Mouse (Mus musculus) left cerebral cortex, adult 18-20 months (tissue): Measurements from ENCODE around the gene Ang2. TPM values are rescaled to one million over a fixed set of nuclear protein-coding genes. Genes with fewer than 3 reads are reported as not detected.

Experiments
- DNase-seq, 2 experiments: peaks; one replicate each; pipeline ENCODE4 v3.0.0; 2021 to 2022; ENCODE audit warnings: low spot score in 2 of 2, mixed read lengths in 1 of 2
- total RNA-seq, 2 experiments: library from RNA; stranded (reverse); gene quantifications; 2 replicates each; pipeline ENCODE4 v1.2.3; 2021

The Ang2 gene
- total RNA-seq, 2 experiments from 2014 or later = not detected

DNA sequence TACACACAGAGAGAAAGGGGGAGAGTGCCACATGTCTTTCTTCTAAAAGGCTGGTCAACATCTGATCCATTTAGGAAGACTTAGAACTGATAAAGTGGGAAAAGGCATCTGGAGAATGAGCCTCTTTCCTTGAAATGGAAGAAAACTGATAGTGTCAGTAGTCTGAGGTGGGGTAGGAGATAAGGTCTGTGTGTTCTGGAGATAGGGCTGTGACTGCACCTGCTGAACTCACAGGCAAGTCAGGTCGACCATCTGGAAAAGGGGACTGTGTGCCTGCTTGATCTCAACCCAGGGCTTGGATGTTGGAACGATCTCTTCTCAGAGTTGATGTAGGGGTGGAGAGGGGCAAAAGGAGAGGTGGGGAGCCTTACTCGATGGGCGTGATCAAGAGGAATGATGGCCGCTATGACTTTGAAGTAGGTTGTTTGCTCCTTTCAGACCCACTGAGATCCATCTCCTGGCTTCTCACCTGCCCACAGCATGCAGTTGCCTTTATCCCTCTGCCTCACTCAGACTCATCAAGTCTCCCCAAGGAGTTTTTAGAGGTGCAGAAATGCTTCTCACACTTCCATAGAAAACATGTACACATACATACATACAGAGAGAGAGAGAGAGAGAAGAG, 46.6 kb downstream of the Ang2 start:
- no peak for DNase-seq

DNA sequence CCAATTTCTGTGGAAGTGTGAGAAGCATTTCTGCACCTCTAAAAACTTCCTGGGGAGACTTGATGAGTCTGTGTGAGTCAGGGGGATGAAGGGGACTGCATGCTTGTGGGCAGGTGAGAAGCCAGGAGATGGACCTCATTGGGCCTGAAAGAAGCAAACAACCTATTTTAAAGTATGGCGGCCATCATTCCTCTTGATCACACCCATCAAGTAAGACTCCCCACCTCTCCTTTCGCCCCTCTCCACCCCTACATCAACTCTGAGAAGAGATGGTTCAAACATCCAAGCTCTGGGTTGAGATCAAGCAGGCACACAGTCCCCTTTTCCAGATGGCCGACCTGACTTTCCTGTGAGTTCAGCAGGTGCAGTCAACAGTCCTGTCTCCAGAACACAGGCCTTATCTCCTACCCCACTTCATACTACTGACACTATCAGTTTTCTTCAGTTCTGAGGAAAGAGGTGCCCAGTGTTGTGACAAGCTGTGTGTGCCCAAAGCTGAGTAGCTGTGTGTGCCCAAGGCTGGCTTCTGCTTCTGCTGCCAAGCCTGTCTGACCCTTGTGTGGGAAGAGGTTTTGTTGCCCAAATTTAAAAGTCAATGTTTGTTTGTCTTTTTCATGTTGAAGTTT, 48.6 kb downstream of the Ang2 start:
- DNase-seq = no peak

GRCm38 (mm10) chr14:51149164-51149563, 49.8 kb downstream of the Ang2 start:
- no peak for DNase-seq

DNA sequence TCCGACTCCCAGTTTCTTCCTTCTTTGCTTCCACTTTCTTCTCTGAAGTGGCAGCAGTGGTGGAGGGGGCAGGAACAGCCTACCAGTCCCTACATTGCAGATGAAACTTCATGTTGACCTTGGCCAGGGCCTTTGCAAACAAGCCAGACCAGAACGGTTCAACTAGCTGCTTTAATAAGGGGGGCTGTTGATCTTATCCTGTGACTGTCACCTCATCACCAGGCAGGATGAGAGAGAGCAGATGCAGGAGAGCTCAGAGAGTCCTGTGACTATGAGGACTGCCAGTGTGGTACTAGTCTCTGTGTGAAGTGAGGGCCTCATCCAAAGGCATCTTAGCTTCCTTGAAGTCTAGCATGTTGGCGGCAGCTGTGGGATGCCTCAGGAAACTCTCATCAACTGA, 50.9 kb downstream of the Ang2 start:
- DNase-seq = no peak

GRCm38 (mm10) chr14:51146685-51147084, 52.3 kb downstream of the Ang2 start, which contains the start of gene Rnase1:
TSS of gene Rnase1 (minus strand) at chr14:51146785.
- no peak for DNase-seq

GRCm38 (mm10) chr14:51145521-51145920, 53.4 kb downstream of the Ang2 start:
- DNase-seq = no peak

Other genes with a start within 250 kb of the Ang2 start
- 1 to 10 TPM in 1 of 2 experiments, under 1 TPM in 1; 0.46 to 1.1 TPM for gene Pnp2, start 243.2 kb downstream of the Ang2 start, total RNA-seq
- gene Rnase10, start 191.4 kb downstream of the Ang2 start, total RNA-seq = under 1 TPM in 1 of 2 experiments, not detected in 1; 0.30 TPM
- gene Rnase9, start 157.3 kb downstream of the Ang2 start, total RNA-seq = not detected
- gene Rnase11, start 149.0 kb downstream of the Ang2 start, total RNA-seq = not detected
- not detected for gene Rnase12, start 141.5 kb downstream of the Ang2 start, total RNA-seq
- not detected for gene Olfr750, start 124.7 kb downstream of the Ang2 start, total RNA-seq
- 10 to 100 TPM; 16.5 to 18.1 TPM for gene Rnase4, start 108.1 kb downstream of the Ang2 start, total RNA-seq
- 1 to 10 TPM; 4.0 to 4.3 TPM for gene Ang, start 108.0 kb downstream of the Ang2 start, total RNA-seq
- not detected for gene Eddm3b, start 84.7 kb downstream of the Ang2 start, total RNA-seq
- gene Rnase6, start 75.2 kb downstream of the Ang2 start, total RNA-seq = not detected
- 1 to 10 TPM in 1 of 2 experiments, under 1 TPM in 1; 0.63 to 1.1 TPM for gene Rnase1, start 52.4 kb downstream of the Ang2 start, total RNA-seq
- gene Rnase2b, start 36.9 kb downstream of the Ang2 start, total RNA-seq = not detected
- not detected for gene Ear14, start 4.2 kb upstream of the Ang2 start, total RNA-seq
- gene Rnase2a, start 57.0 kb upstream of the Ang2 start, total RNA-seq = not detected
- gene Gm7247, start 162.6 kb upstream of the Ang2 start, total RNA-seq = not detected
- gene Vmn2r88, start 211.7 kb upstream of the Ang2 start, total RNA-seq = not detected